Mouse (Mus musculus) olfactory bulb, adult 2 months (tissue): ENCODE measurements around the gene Eif4b. TPM values are rescaled to one million over a fixed set of nuclear protein-coding genes. Genes with fewer than 3 reads are reported as not detected.

Source experiments
- H3K27ac ChIP-seq: fragments of 200-500 bp; 2 replicates; pipeline ENCODE4 v1.5.1; 2012; ENCODE audit warnings: low read depth, low read length; ENCODE audit not compliant: insufficient read depth
- H3K4me1 ChIP-seq: fragments of 200-500 bp; 2 replicates; pipeline ENCODE4 v1.6.1; 2012; ENCODE audit warnings: low read length; ENCODE audit not compliant: control insufficient read depth, insufficient read depth
- H3K4me3 ChIP-seq: fragments of 200-500 bp; 2 replicates; pipeline ENCODE4 v1.5.1; 2012; ENCODE audit warnings: mild to moderate bottlenecking, low read depth, low read length, moderate library complexity; ENCODE audit not compliant: insufficient read depth
- CTCF ChIP-seq: fragments of 200-500 bp; IDR thresholded peaks from 2 replicates; pipeline ENCODE4 v1.5.1; 2012; ENCODE audit warnings: low read depth, mild to moderate bottlenecking, low read length, moderate library complexity; ENCODE audit not compliant: insufficient read depth
- POLR2A ChIP-seq: fragments of 200-500 bp; IDR thresholded peaks from 2 replicates; pipeline ENCODE4 v1.6.1; 2012; ENCODE audit warnings: mild to moderate bottlenecking, low read depth, low read length, moderate library complexity; ENCODE audit not compliant: insufficient read depth
- WGBS: fragments of 180-500 bp; shearing (Covaris S2); methylation state at CpG from one replicate; pipeline ENCODE4 v1.1.7; 2018; 5-methylcytosine and 5-hydroxymethylcytosine counted together
- polyA plus RNA-seq: library from polyadenylated mRNA; stranded (reverse); fragments of >200 nt; gene quantifications from 2 replicates; pipeline ENCODE4 v1.2.4, GENCODE M21; 2012; ENCODE audit warnings: low replicate concordance; ENCODE audit not compliant: missing spikeins, insufficient read depth, insufficient read length

Gene Eif4b
- 618 TPM in 1 of 2 replicates, not detected in the other for polyA plus RNA-seq

- Histone ChIP-seq H3K27ac (peak within 1 kb of the TSS; percentile 81), H3K4me3 (peak within 1 kb of the TSS; percentile 83), H3K4me1 (peaks cover 2% of the 10 kb centered on the region; the same call in 1 of the 2 replicates)
- WGBS, result under 1% methylated on average over 58 of the region's 58 CpGs
- TF ChIP-seq POLR2A (0 out of 2 replicates have a peak, but pooled peaks have one; percentile 11), CTCF (no peak)
Measured at GRCm38 (mm10) chr15:102073559-102074069, at the start of gene Eif4b. TSS of gene Eif4b (plus strand) at chr15:102073773.

- WGBS, result 68% methylated on average over 8 of the region's 8 CpGs
- no peak for TF ChIP-seq CTCF
- no peak for TF ChIP-seq POLR2A
- Histone ChIP-seq H3K27ac (no peak overlapping the region), H3K4me3 (no peak overlapping the region), H3K4me1 (peaks cover 8% of the 10 kb centered on the region; the same call in 1 of the 2 replicates)
Measured at GRCm38 (mm10) chr15:102023888-102024287, 49.7 kb upstream of the Eif4b start.

GRCm38 (mm10) chr15:102025136-102025872 lies 48.3 kb upstream of the Eif4b start:
- no peak overlapping the region for H3K4me3 ChIP-seq
- no peak for TF ChIP-seq POLR2A
- TF ChIP-seq CTCF, result no peak
- WGBS, result 46% methylated on average over 22 of the region's 22 CpGs
- peaks cover 8% of the 10 kb centered on the region; the same call in 1 of the 2 replicates for H3K4me1 ChIP-seq
- H3K27ac ChIP-seq, result no peak overlapping the region

- Histone ChIP-seq H3K27ac (no peak overlapping the region), H3K4me3 (no peak overlapping the region), H3K4me1 (peaks cover 8% of the 10 kb centered on the region; the same call in 1 of the 2 replicates)
- TF ChIP-seq CTCF (no peak), POLR2A (no peak)
- WGBS, result 39% methylated on average over 12 of the region's 12 CpGs
Measured at GRCm38 (mm10) chr15:102026430-102026829, 47.1 kb upstream of the Eif4b start.

GRCm38 (mm10) chr15:102028040-102028439 lies 45.5 kb upstream of the Eif4b start, which contains the start of gene Krt18:
TSS of gene Krt18 (plus strand) at chr15:102028180.
- Histone ChIP-seq H3K4me3 (no peak within 1 kb of the TSS), H3K27ac (no peak within 1 kb of the TSS), H3K4me1 (peaks cover 8% of the 10 kb centered on the region; the same call in 1 of the 2 replicates)
- no peak for TF ChIP-seq POLR2A
- no peak for TF ChIP-seq CTCF
- WGBS, result 8% methylated on average over 28 of the region's 28 CpGs

GRCm38 (mm10) chr15:102034121-102035053 lies 39.2 kb upstream of the Eif4b start:
- WGBS, result 78% methylated on average over 16 of the region's 16 CpGs
- TF ChIP-seq CTCF, result no peak
- TF ChIP-seq POLR2A, result no peak
- no peaks in the 10 kb centered on the region for H3K4me1 ChIP-seq
- no peak overlapping the region for H3K27ac ChIP-seq
- H3K4me3 ChIP-seq, result no peak overlapping the region

GRCm38 (mm10) chr15:102040277-102040676 lies 33.3 kb upstream of the Eif4b start:
- Histone ChIP-seq H3K4me1 (no peaks in the 10 kb centered on the region), H3K4me3 (no peak overlapping the region), H3K27ac (no peak overlapping the region)
- WGBS, result 83% methylated on average over 4 of the region's 4 CpGs
- TF ChIP-seq POLR2A (no peak), CTCF (no peak)

- Histone ChIP-seq H3K4me3 (no peak overlapping the region), H3K4me1 (no peaks in the 10 kb centered on the region), H3K27ac (no peak overlapping the region)
- 83% methylated on average over 7 of the region's 7 CpGs for WGBS
- TF ChIP-seq POLR2A (no peak), CTCF (no peak)
Measured at GRCm38 (mm10) chr15:102041951-102042350, 31.6 kb upstream of the Eif4b start.
